Mouse (Mus musculus) kidney, postnatal 0 days (tissue): ENCODE data around the gene Dlk1. TPM values are rescaled to one million over a fixed set of nuclear protein-coding genes. Genes with fewer than 3 reads are reported as not detected.
"Not testable (repeated sequence)": the region's sequence is repeated elsewhere in the genome, so short reads cannot be mapped to it uniquely, and the experiment has no call there.

Experiments
- ATAC-seq: fragments of 200-750 bp; cut with Nextera tagmentation; replicated peaks from 2 replicates; pipeline ENCODE4 v1.8.0; 2017; ENCODE audit warnings: low read depth, moderate number of reproducible peaks, moderate TSS enrichment, moderate library complexity; ENCODE audit not compliant: low FRiP score
- DNase-seq: peaks from one replicate; pipeline ENCODE4 v3.0.0-alpha.2; 2016; ENCODE audit warnings: low spot score
- H3K27ac ChIP-seq: fragments of 300-500 bp; sonication (generic); 2 replicates; pipeline ENCODE4 v1.5.1; 2014; ENCODE audit warnings: mild to moderate bottlenecking
- H3K27me3 ChIP-seq: fragments of 300-500 bp; sonication (generic); 2 replicates; pipeline ENCODE4 v1.6.1; 2014; ENCODE audit warnings: low read length, mixed read lengths; ENCODE audit not compliant: insufficient read depth
- H3K36me3 ChIP-seq: fragments of 300-500 bp; sonication (generic); 2 replicates; pipeline ENCODE4 v1.6.1; 2014; ENCODE audit warnings: low read length, mixed read lengths; ENCODE audit not compliant: insufficient read depth
- H3K4me1 ChIP-seq: fragments of 300-500 bp; sonication (generic); replicated peaks from 2 replicates; pipeline ENCODE4 v1.6.1; 2014; ENCODE audit warnings: antibody characterized with exemption, low read length, mixed read lengths; ENCODE audit not compliant: insufficient read depth
- H3K4me2 ChIP-seq: fragments of 300-500 bp; sonication (generic); 2 replicates; pipeline ENCODE4 v1.6.1; 2014; ENCODE audit warnings: mild to moderate bottlenecking, low read length, moderate library complexity, mixed read lengths
- H3K4me3 ChIP-seq: fragments of 300-500 bp; sonication (generic); replicated peaks from 2 replicates; pipeline ENCODE4 v1.5.1; 2014; ENCODE audit warnings: low read depth, low read length
- H3K9ac ChIP-seq: fragments of 300-500 bp; sonication (generic); 2 replicates; pipeline ENCODE4 v1.6.1; 2014; ENCODE audit warnings: low read depth, low read length
- H3K9me3 ChIP-seq: fragments of 300-500 bp; sonication (generic); replicated peaks from 2 replicates; pipeline ENCODE4 v1.6.1; 2016; ENCODE audit warnings: low read length, inconsistent platforms, mixed read lengths
- CTCF ChIP-seq: IDR thresholded peaks from 2 replicates; pipeline ENCODE4 v1.5.1; 2016; ENCODE audit warnings: antibody characterized with exemption, low read depth, mild to moderate bottlenecking, moderate library complexity
- WGBS: fragments of 180-500 bp; shearing (Covaris S2); extraction: QIAGEN DNeasy Blood & Tissue Kit; methylation state at CpG from one replicate; pipeline ENCODE4 v1.1.7; 2014; 5-methylcytosine and 5-hydroxymethylcytosine counted together
- polyA plus RNA-seq: library from polyadenylated mRNA; unstranded; fragments of >200 nt; fragmentation: Nextera tagmentation; extraction: Ambion mirVana; gene quantifications from 2 replicates; pipeline ENCODE4 v1.2.1, GENCODE M21; 2015

Dlk1 gene
- polyA plus RNA-seq, 1 experiment from 2014 or later: 31.1 TPM

GRCm38 (mm10) chr12:109469793-109470192 is 17.2 kb downstream of the Dlk1 start:
- Histone ChIP-seq H3K36me3 (no peaks in the 10 kb centered on the region), H3K9ac (no peak overlapping the region), H3K4me3 (no peak overlapping the region), H3K9me3 (no peaks in the 10 kb centered on the region), H3K27me3 (no peaks in the 10 kb centered on the region), H3K27ac (no peak overlapping the region), H3K4me2 (no peak overlapping the region), H3K4me1 (no peaks in the 10 kb centered on the region)
- TF ChIP-seq CTCF: no peak
- WGBS: 92% methylated on average over 8 of the region's 8 CpGs
- DNase-seq: no peak
- ATAC-seq: no peak

- ATAC-seq (no peak), DNase-seq (no peak)
- no peak for TF ChIP-seq CTCF
- no peaks in the 10 kb centered on the region for H3K36me3 ChIP-seq
- no peak overlapping the region for H3K4me3 ChIP-seq
- no peaks in the 10 kb centered on the region for H3K4me1 ChIP-seq
- H3K27me3 ChIP-seq: no peaks in the 10 kb centered on the region
- H3K4me2 ChIP-seq: no peak overlapping the region
- no peak overlapping the region for H3K27ac ChIP-seq
- H3K9ac ChIP-seq: no peak overlapping the region
- WGBS: 62% methylated on average over 11 of the region's 11 CpGs
- H3K9me3 ChIP-seq: no peaks in the 10 kb centered on the region
Observed at GRCm38 (mm10) chr12:109472627-109473026, 20.0 kb downstream of the Dlk1 start.

- Histone ChIP-seq H3K27me3 (no peaks in the 10 kb centered on the region), H3K27ac (no peak overlapping the region), H3K9me3 (no peaks in the 10 kb centered on the region), H3K4me2 (no peak overlapping the region), H3K4me1 (no peaks in the 10 kb centered on the region), H3K9ac (no peak overlapping the region), H3K36me3 (no peaks in the 10 kb centered on the region), H3K4me3 (no peak overlapping the region)
- ATAC-seq (no peak), DNase-seq (peak; percentile 52)
- 12% methylated on average over 6 of the region's 6 CpGs for WGBS
- TF ChIP-seq CTCF: no peak
Observed at GRCm38 (mm10) chr12:109473575-109473976, 21.0 kb downstream of the Dlk1 start.

- H3K4me1 ChIP-seq: no peaks in the 10 kb centered on the region
- no peaks in the 10 kb centered on the region for H3K27me3 ChIP-seq
- no peaks in the 10 kb centered on the region for H3K36me3 ChIP-seq
- H3K9ac ChIP-seq: no peak overlapping the region
- no peak for TF ChIP-seq CTCF
- no peak overlapping the region for H3K27ac ChIP-seq
- no peaks in the 10 kb centered on the region for H3K9me3 ChIP-seq
- H3K4me2 ChIP-seq: no peak overlapping the region
- no peak overlapping the region for H3K4me3 ChIP-seq
- 69% methylated on average over 9 of the region's 9 CpGs for WGBS
- no peak for DNase-seq
- ATAC-seq: no peak
Observed at GRCm38 (mm10) chr12:109474187-109474606, 21.6 kb downstream of the Dlk1 start.

- no peak overlapping the region for H3K4me3 ChIP-seq
- H3K27ac ChIP-seq: no peak overlapping the region
- H3K4me1 ChIP-seq: no peaks in the 10 kb centered on the region
- WGBS: 71% methylated on average over 4 of the region's 4 CpGs
- DNase-seq (no peak), ATAC-seq (no peak)
- H3K36me3 ChIP-seq: no peaks in the 10 kb centered on the region
- no peaks in the 10 kb centered on the region for H3K9me3 ChIP-seq
- no peaks in the 10 kb centered on the region for H3K27me3 ChIP-seq
- TF ChIP-seq CTCF: no peak
- no peak overlapping the region for H3K4me2 ChIP-seq
- H3K9ac ChIP-seq: no peak overlapping the region
Observed at GRCm38 (mm10) chr12:109475501-109475900, 22.9 kb downstream of the Dlk1 start.

- not testable (repeated sequence) for H3K4me2 ChIP-seq, H3K9me3 ChIP-seq, H3K27ac ChIP-seq, H3K9ac ChIP-seq, H3K27me3 ChIP-seq, H3K4me3 ChIP-seq, ATAC-seq, H3K4me1 ChIP-seq, H3K36me3 ChIP-seq, DNase-seq
- 81% methylated on average over 1 of the region's 1 CpGs for WGBS
Observed at GRCm38 (mm10) chr12:109486525-109486924, 33.9 kb downstream of the Dlk1 start.

- no peak for TF ChIP-seq CTCF
- H3K9ac ChIP-seq: no peak overlapping the region
- ATAC-seq (no peak), DNase-seq (no peak)
- 71% methylated on average over 3 of the region's 3 CpGs for WGBS
- no peaks in the 10 kb centered on the region for H3K9me3 ChIP-seq
- no peaks in the 10 kb centered on the region for H3K36me3 ChIP-seq
- no peak overlapping the region for H3K4me2 ChIP-seq
- H3K27ac ChIP-seq: no peak overlapping the region
- no peak overlapping the region for H3K4me3 ChIP-seq
- no peaks in the 10 kb centered on the region for H3K4me1 ChIP-seq
- no peaks in the 10 kb centered on the region for H3K27me3 ChIP-seq
Observed at GRCm38 (mm10) chr12:109491701-109492100, 39.1 kb downstream of the Dlk1 start.
